Mouse (Mus musculus) gastrocnemius, adult 18-20 months (tissue): ENCODE results near the gene Sec14l4. TPM values are rescaled to one million over a fixed set of nuclear protein-coding genes. Genes with fewer than 3 reads are reported as not detected.

Source experiments
- DNase-seq: peaks from one replicate; pipeline ENCODE4 v3.0.0; 2021; ENCODE audit warnings: low spot score
- total RNA-seq, 2 experiments: library from RNA; stranded (reverse); gene quantifications; 2 replicates each; pipeline ENCODE4 v1.2.3; 2021

Gene Sec14l4
- total RNA-seq, 2 experiments from 2014 or later: not detected

- no peak for DNase-seq
These were observed 3.5 kb upstream of the Sec14l4 start for GRCm38 (mm10) chr11:4027561-4028334.

- DNase-seq: no peak
These were observed 1.9 kb upstream of the Sec14l4 start for GRCm38 (mm10) chr11:4029343-4029742.

- no peak for DNase-seq
These were observed 699 bp downstream of the Sec14l4 start for GRCm38 (mm10) chr11:4031961-4032360.

GRCm38 (mm10) chr11:4033471-4033870 lies 2.2 kb downstream of the Sec14l4 start:
- no peak for DNase-seq

GRCm38 (mm10) chr11:4034169-4034568 lies 2.9 kb downstream of the Sec14l4 start:
- no peak for DNase-seq

GRCm38 (mm10) chr11:4035116-4035892 lies 4.0 kb downstream of the Sec14l4 start:
- no peak for DNase-seq

GRCm38 (mm10) chr11:4035916-4036315 lies 4.7 kb downstream of the Sec14l4 start:
- no peak for DNase-seq

- no peak for DNase-seq
These were observed 5.3 kb downstream of the Sec14l4 start for GRCm38 (mm10) chr11:4036365-4037084.

- DNase-seq: no peak
These were observed 8.7 kb downstream of the Sec14l4 start for GRCm38 (mm10) chr11:4039951-4040350.

- DNase-seq: no peak
These were observed 9.9 kb downstream of the Sec14l4 start for GRCm38 (mm10) chr11:4041123-4041625.

- DNase-seq: no peak
These were observed 11.8 kb downstream of the Sec14l4 start for GRCm38 (mm10) chr11:4043081-4043480.

GRCm38 (mm10) chr11:4046526-4046925 lies 15.3 kb downstream of the Sec14l4 start:
- no peak for DNase-seq

- no peak for DNase-seq
These were observed 16.5 kb downstream of the Sec14l4 start for GRCm38 (mm10) chr11:4047766-4048165.

- DNase-seq: no peak
These were observed 17.2 kb downstream of the Sec14l4 start for GRCm38 (mm10) chr11:4048438-4048837.

- peak; percentile 61 for DNase-seq
These were observed 22.3 kb downstream of the Sec14l4 start for GRCm38 (mm10) chr11:4053586-4053985.

GRCm38 (mm10) chr11:4060866-4061575 lies 29.8 kb downstream of the Sec14l4 start:
- DNase-seq: no peak

- no peak for DNase-seq
These were observed 31.3 kb downstream of the Sec14l4 start for GRCm38 (mm10) chr11:4062523-4062922.

GRCm38 (mm10) chr11:4062981-4063380 lies 31.7 kb downstream of the Sec14l4 start:
- DNase-seq: no peak

- no peak for DNase-seq
These were observed 33.4 kb downstream of the Sec14l4 start, which contains the start of gene Sec14l3 for GRCm38 (mm10) chr11:4064627-4065122. Gene Sec14l3 (plus strand): TSS chr11:4064841.

GRCm38 (mm10) chr11:4069664-4070063 lies 38.4 kb downstream of the Sec14l4 start:
- no peak for DNase-seq

- no peak for DNase-seq
These were observed 45.4 kb downstream of the Sec14l4 start for GRCm38 (mm10) chr11:4076633-4077032.
